Comparison of ENCODE assay signal across 8 mouse cellular contexts in genomic region chr13:78199642-78200160, GRCm38 (mm10). TPM values are rescaled to one million over a fixed set of nuclear protein-coding genes. Genes with fewer than 3 reads are reported as not detected.
A peak's percentile ranks its signal among the peaks of the same experiment; 100 is the strongest.
DNase-seq lines count a peak whose midpoint lies in the region; ATAC-seq and TF ChIP-seq lines count a peak whose summit lies in the region.

TSS of gene Nr2f1 (minus strand) at chr13:78199757.

- ATAC-seq in heart, embryonic 12.5 days (ENCODE audit: insufficient number of reproducible peaks, low FRiP score), result no peak
- ATAC-seq in stomach, embryonic 14.5 days (ENCODE audit: insufficient number of reproducible peaks, insufficient read depth, low FRiP score, low read depth), result no peak

- H3K9ac ChIP-seq in heart, embryonic 12.5 days, result peak within 1 kb of the TSS; percentile 79
- peak within 1 kb of the TSS; percentile 68 for H3K9ac ChIP-seq in ES-Bruce4 (ENCODE audit: low read depth, poor library complexity, severe bottlenecking)
- H3K9ac ChIP-seq in stomach, embryonic 14.5 days (replicated peaks; ENCODE audit: low read depth, low read length), result peak within 1 kb of the TSS; percentile 98

- peak within 1 kb of the TSS; percentile 83 for H3K27ac ChIP-seq in heart, embryonic 12.5 days (ENCODE audit: poor library complexity, severe bottlenecking)
- H3K27ac ChIP-seq in ES-Bruce4 (ENCODE audit: insufficient read depth, low read length), result no peak within 1 kb of the TSS
- H3K27ac ChIP-seq in forebrain, embryonic 10.5 days, result peak within 1 kb of the TSS; percentile 100
- peak within 1 kb of the TSS; percentile 99 for H3K27ac ChIP-seq in stomach, embryonic 14.5 days (ENCODE audit: low read length)

- H3K36me3 ChIP-seq in heart, embryonic 12.5 days, result no peaks in the 10 kb centered on the region
- H3K36me3 ChIP-seq in ES-Bruce4 (ENCODE audit: control insufficient read depth, insufficient read depth, low read length, poor library complexity, severe bottlenecking), result no peaks in the 10 kb centered on the region
- H3K36me3 ChIP-seq in forebrain, embryonic 10.5 days (replicated peaks), result peaks cover 18% of the 10 kb centered on the region
- peaks cover 7% of the 10 kb centered on the region; the same call in 1 of the 2 replicates for H3K36me3 ChIP-seq in stomach, embryonic 14.5 days (ENCODE audit: control insufficient read depth, insufficient read depth, low read length)

- under 1% methylated on average over 14 of the region's 14 CpGs for WGBS in heart, embryonic 12.5 days
- under 1% methylated on average over 14 of the region's 14 CpGs for WGBS in forebrain, embryonic 10.5 days
- WGBS in stomach, embryonic 14.5 days, result under 1% methylated on average over 14 of the region's 14 CpGs

- DNase-seq in heart, postnatal 4 days, result no peak
- no peak for DNase-seq in forebrain, embryonic 10.5 days (ENCODE audit: extremely low spot score, low spot score)
- DNase-seq in left cerebral cortex, postnatal 4 days, result no peak
- no peak for DNase-seq in gastrocnemius, postnatal 36 days
- no peak for DNase-seq in urinary bladder, postnatal 14 days (ENCODE audit: low spot score)

- no peak for TF ChIP-seq POLR2A in ES-Bruce4 (IDR thresholded peaks at IDR 0.05; ENCODE audit: insufficient read depth, low read length)

- H3K27me3 ChIP-seq in heart, embryonic 12.5 days (replicated peaks), result peaks cover 22% of the 10 kb centered on the region
- H3K27me3 ChIP-seq in ES-Bruce4 (ENCODE audit: control insufficient read depth, insufficient read depth, low read length, poor library complexity, severe bottlenecking), result peaks cover 34% of the 10 kb centered on the region
- peaks cover 45% of the 10 kb centered on the region for H3K27me3 ChIP-seq in forebrain, embryonic 10.5 days (ENCODE audit: poor library complexity, severe bottlenecking)
- no peaks in the 10 kb centered on the region for H3K27me3 ChIP-seq in stomach, embryonic 14.5 days (ENCODE audit: control insufficient read depth, insufficient read depth, low read length)

- peaks cover 15% of the 10 kb centered on the region for H3K4me1 ChIP-seq in heart, embryonic 12.5 days (replicated peaks)
- no peaks in the 10 kb centered on the region for H3K4me1 ChIP-seq in ES-Bruce4 (ENCODE audit: control insufficient read depth, insufficient read depth, low read length)
- H3K4me1 ChIP-seq in forebrain, embryonic 10.5 days, result peaks cover 50% of the 10 kb centered on the region
- H3K4me1 ChIP-seq in stomach, embryonic 14.5 days (ENCODE audit: control insufficient read depth, insufficient read depth, low read length), result peaks cover 5% of the 10 kb centered on the region; the same call in 1 of the 2 replicates

- TF ChIP-seq EP300 in ES-Bruce4 (IDR thresholded peaks at IDR 0.05; ENCODE audit: insufficient read depth, low read depth, low read length), result no peak

- H3K4me2 ChIP-seq in heart, embryonic 12.5 days, result peak within 1 kb of the TSS; percentile 95
- peak within 1 kb of the TSS; percentile 60 for H3K4me2 ChIP-seq in stomach, embryonic 14.5 days (replicated peaks; ENCODE audit: low read depth, low read length)

- no peak for TF ChIP-seq CTCF in ES-Bruce4 (IDR thresholded peaks at IDR 0.05; ENCODE audit: low read depth, low read length)

- intact Hi-C loops in left cerebral cortex, postnatal 4 days (cut with DNase I), result loop anchor here (5.0 to 10.0 kb wide), 8 partner anchors 245 to 1645 kb away; partner anchors contain the start of genes 2210408I21Rik and Slf1
- intact Hi-C loops in gastrocnemius, postnatal 36 days (cut with DNase I), result loop anchor here (2.0 kb wide), 1 partner anchor 217 kb away; no protein-coding TSS in a partner anchor

- H3K4me3 ChIP-seq in heart, embryonic 12.5 days, result peak within 1 kb of the TSS; percentile 78
- peak within 1 kb of the TSS; percentile 58 for H3K4me3 ChIP-seq in ES-Bruce4 (ENCODE audit: low read depth, low read length)
- H3K4me3 ChIP-seq in forebrain, embryonic 10.5 days, result peak within 1 kb of the TSS; percentile 96
- H3K4me3 ChIP-seq in stomach, embryonic 14.5 days (ENCODE audit: low read depth, low read length), result peak within 1 kb of the TSS; percentile 81

- no peaks in the 10 kb centered on the region for H3K9me3 ChIP-seq in heart, embryonic 12.5 days (replicated peaks)
- H3K9me3 ChIP-seq in ES-Bruce4 (replicated peaks; ENCODE audit: control insufficient read depth, insufficient read depth, low read length, poor library complexity, severe bottlenecking), result no peaks in the 10 kb centered on the region
- no peaks in the 10 kb centered on the region for H3K9me3 ChIP-seq in forebrain, embryonic 10.5 days
- H3K9me3 ChIP-seq in stomach, embryonic 14.5 days (ENCODE audit: control insufficient read depth, low read depth, low read length), result no peaks in the 10 kb centered on the region

RNA-seq across cellular contexts. Expression of gene Nr2f1, which starts in this region (rescaled TPM):
- 5.0 and 6.7 TPM in 2 replicates for polyA plus RNA-seq in heart, embryonic 12.5 days (2016; fragmentation: Nextera tagmentation; extraction: Ambion mirVana)
- 1 to 10 TPM; 4.6 to 4.8 TPM for total RNA-seq in heart, postnatal 4 days (2021)
- polyA plus RNA-seq in ES-Bruce4 (2011; ENCODE audit: insufficient read depth, insufficient read length, low read depth, missing spikeins), result not detected in 2 replicates
- 64.9 and 66.1 TPM in 2 replicates for polyA plus RNA-seq in forebrain, embryonic 10.5 days (2016; fragmentation: Nextera tagmentation; extraction: Ambion mirVana)
- total RNA-seq in left cerebral cortex, postnatal 4 days (2021), result 100 to 1,000 TPM; 214 to 215 TPM
- polyA plus RNA-seq in stomach, embryonic 14.5 days (2014; fragmentation: Nextera tagmentation; extraction: Ambion mirVana), result 30.1 and 31.4 TPM in 2 replicates
- total RNA-seq in gastrocnemius, postnatal 36 days (2021), result under 1 TPM; 0.31 to 0.69 TPM

Comparison
In these comparisons a context has a peak if more than half of its experiments do, and no peak if none do; other contexts are left out.
1. RNA of gene Nr2f1 (total RNA-seq): 214 to 215 TPM in left cerebral cortex, postnatal 4 days; 4.6 to 4.8 TPM in heart, postnatal 4 days and 0.31 to 0.69 TPM in gastrocnemius, postnatal 36 days; every median in the first group is over 10 times any median in the second.
2. Peak in every context shown above with its lines, with median percentiles within 50 percentile points of each other: H3K4me3 ChIP-seq and H3K9ac ChIP-seq.